Mouse (Mus musculus): ENCODE data around the gene Sgpp1.
"Not testable (repeated sequence)": the region's sequence is repeated elsewhere in the genome, so short reads cannot be mapped to it uniquely, and the experiment has no call there.

Gene Sgpp1

GRCm38 (mm10) chr12:75733331-75734070, 2.0 kb downstream of the Sgpp1 start:
- no peak for DNase-seq (ENCODE audit: extremely low read depth, insufficient read length, low spot score)

GRCm38 (mm10) chr12:75731927-75732443, 3.5 kb downstream of the Sgpp1 start:
- DNase-seq (ENCODE audit: extremely low read depth, insufficient read length, low spot score) = no peak

GRCm38 (mm10) chr12:75731508-75731907, 4.0 kb downstream of the Sgpp1 start:
- no peak for DNase-seq (ENCODE audit: extremely low read depth, insufficient read length, low spot score)

- DNase-seq (ENCODE audit: extremely low read depth, insufficient read length, low spot score) = no peak
Measured at GRCm38 (mm10) chr12:75730458-75730857, 5.1 kb downstream of the Sgpp1 start.

GRCm38 (mm10) chr12:75729876-75730275, 5.7 kb downstream of the Sgpp1 start:
- no peak for DNase-seq (ENCODE audit: extremely low read depth, insufficient read length, low spot score)

- no peak for DNase-seq (ENCODE audit: extremely low read depth, insufficient read length, low spot score)
Measured at GRCm38 (mm10) chr12:75727333-75728125, 8.0 kb downstream of the Sgpp1 start.

GRCm38 (mm10) chr12:75726349-75726861, 9.1 kb downstream of the Sgpp1 start:
- DNase-seq (ENCODE audit: extremely low read depth, insufficient read length, low spot score) = no peak

GRCm38 (mm10) chr12:75724621-75725324, 10.8 kb downstream of the Sgpp1 start:
- no peak for DNase-seq (ENCODE audit: extremely low read depth, insufficient read length, low spot score)

GRCm38 (mm10) chr12:75723839-75724463, 11.6 kb downstream of the Sgpp1 start:
- DNase-seq (ENCODE audit: extremely low read depth, insufficient read length, low spot score) = no peak

- no peak for DNase-seq (ENCODE audit: extremely low read depth, insufficient read length, low spot score)
Measured at GRCm38 (mm10) chr12:75721941-75722340, 13.6 kb downstream of the Sgpp1 start.

GRCm38 (mm10) chr12:75721006-75721405, 14.5 kb downstream of the Sgpp1 start:
- DNase-seq (ENCODE audit: extremely low read depth, insufficient read length, low spot score) = no peak

GRCm38 (mm10) chr12:75713596-75713995, 21.9 kb downstream of the Sgpp1 start:
- DNase-seq (ENCODE audit: extremely low read depth, insufficient read length, low spot score) = no peak

- DNase-seq (ENCODE audit: extremely low read depth, insufficient read length, low spot score) = not testable (repeated sequence)
Measured at GRCm38 (mm10) chr12:75712905-75713304, 22.6 kb downstream of the Sgpp1 start.

- no peak for DNase-seq (ENCODE audit: extremely low read depth, insufficient read length, low spot score)
Measured at GRCm38 (mm10) chr12:75710596-75711376, 24.7 kb downstream of the Sgpp1 start.

- no peak for DNase-seq (ENCODE audit: extremely low read depth, insufficient read length, low spot score)
Measured at GRCm38 (mm10) chr12:75709506-75709905, 26.0 kb downstream of the Sgpp1 start.

- DNase-seq (ENCODE audit: extremely low read depth, insufficient read length, low spot score) = no peak
Measured at GRCm38 (mm10) chr12:75706670-75707069, 28.9 kb downstream of the Sgpp1 start.

GRCm38 (mm10) chr12:75702739-75703122, 32.8 kb downstream of the Sgpp1 start:
- peak; percentile 58 for DNase-seq (ENCODE audit: extremely low read depth, insufficient read length, low spot score)

- DNase-seq (ENCODE audit: extremely low read depth, insufficient read length, low spot score) = peak; percentile 57
Measured at GRCm38 (mm10) chr12:75702084-75702738, 33.3 kb downstream of the Sgpp1 start.
